Mouse (Mus musculus) ovary, adult 2 months (tissue): ENCODE results near the gene Hist1h2bq. TPM values are rescaled to one million over a fixed set of nuclear protein-coding genes. Genes with fewer than 3 reads are reported as not detected.

Experiments
- polyA plus RNA-seq: library from polyadenylated mRNA; depleted of rRNA; stranded (reverse); fragments of >200 nt; gene quantifications from 2 replicates; pipeline ENCODE4 v1.2.3, GENCODE M21; 2012; rRNA removed

The Hist1h2bq gene
- polyA plus RNA-seq = 28.9 and 46.9 TPM in 2 replicates

DNA sequence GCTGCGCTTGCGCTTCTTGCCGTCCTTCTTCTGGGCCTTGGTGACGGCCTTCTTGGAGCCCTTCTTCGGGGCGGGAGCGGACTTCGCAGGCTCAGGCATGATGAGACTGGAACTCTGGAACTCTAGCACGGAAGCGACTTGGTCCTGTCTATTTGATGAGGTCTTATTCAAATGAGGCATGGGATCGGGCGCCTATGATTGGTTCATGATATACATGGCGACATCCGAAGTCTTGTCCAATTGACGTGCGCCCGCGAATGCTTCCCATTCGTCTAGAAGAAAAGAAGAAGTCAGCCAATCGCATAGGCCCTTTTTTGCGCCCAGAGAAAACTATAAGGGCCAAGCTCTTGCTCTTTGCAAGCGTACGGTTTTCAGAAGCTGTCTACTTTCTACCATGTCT is at the start of gene Hist1h2bq, which contains the start of gene Hist1h2ao:
Gene Hist1h2bq, minus strand, starts transcription at position 125 of the 400 bp plus-strand sequence.
Gene Hist1h2ao, plus strand, starts transcription at position 393 of the 400 bp plus-strand sequence.

GRCm38 (mm10) chr13:21833461-21833860 is 23.5 kb upstream of the Hist1h2bq start, which contains the start of the genes Hist1h2ap and Hist1h2br:
TSS of gene Hist1h2ap (minus strand) at chr13:21833507.
TSS of gene Hist1h2br (plus strand) at chr13:21833743.

DNA sequence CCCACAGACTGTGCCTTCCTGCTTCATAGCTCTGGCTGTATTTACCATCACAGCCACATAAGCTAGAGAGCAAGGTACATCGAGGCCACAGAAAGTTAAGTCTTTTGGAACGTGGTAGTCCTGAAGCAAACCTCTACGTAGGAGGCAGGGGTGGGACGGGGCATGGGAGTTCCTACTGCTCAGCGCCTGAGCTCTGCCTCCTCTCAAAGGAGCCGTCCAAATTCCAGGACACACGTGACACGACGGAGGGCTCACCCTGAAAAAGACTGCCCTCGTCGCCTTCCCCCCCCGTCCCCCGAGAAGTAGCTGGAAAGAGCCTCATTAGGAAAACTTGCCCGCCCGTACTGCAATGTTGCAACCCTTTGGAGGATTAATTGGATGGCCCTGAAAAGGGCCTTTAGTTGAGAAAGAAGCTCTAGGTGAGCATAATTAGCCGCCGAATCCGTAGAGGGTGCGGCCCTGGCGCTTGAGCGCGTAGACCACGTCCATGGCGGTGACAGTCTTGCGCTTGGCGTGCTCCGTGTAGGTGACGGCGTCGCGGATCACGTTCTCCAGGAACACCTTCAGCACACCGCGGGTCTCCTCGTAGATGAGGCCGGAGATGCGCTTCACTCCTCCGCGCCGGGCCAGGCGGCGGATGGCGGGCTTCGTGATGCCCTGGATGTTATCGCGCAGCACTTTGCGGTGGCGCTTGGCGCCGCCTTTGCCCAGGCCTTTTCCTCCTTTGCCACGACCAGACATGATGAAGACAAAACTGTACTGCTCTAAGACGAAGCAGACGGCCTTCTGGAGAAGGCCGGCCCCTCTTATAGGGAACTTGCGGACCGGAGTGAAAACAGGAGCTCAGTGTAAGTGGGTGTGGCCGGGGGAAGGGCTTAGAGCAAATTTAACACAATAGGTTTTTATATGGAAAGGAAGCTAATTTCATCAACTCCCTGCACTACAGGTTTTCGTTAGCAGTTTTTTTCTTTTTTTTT is 21.7 kb upstream of the Hist1h2bq start, which contains the start of gene Hist1h4n:
Gene Hist1h4n, minus strand, starts transcription at position 779 of the 977 bp plus-strand sequence.

GRCm38 (mm10) chr13:21811539-21811938 is 1.5 kb upstream of the Hist1h2bq start, which contains the start of gene Hist1h4m:
TSS of gene Hist1h4m (plus strand) at chr13:21811746.

GRCm38 (mm10) chr13:21786899-21787629 is 22.9 kb downstream of the Hist1h2bq start, which contains the start of the genes Hist1h2an and Hist1h2bp:
TSS of gene Hist1h2an (minus strand) at chr13:21787218.
TSS of gene Hist1h2bp (plus strand) at chr13:21787461.

GRCm38 (mm10) chr13:21783255-21783617 is 26.8 kb downstream of the Hist1h2bq start, which contains the start of gene Hist1h3i:
TSS of gene Hist1h3i (minus strand) at chr13:21783370.

DNA sequence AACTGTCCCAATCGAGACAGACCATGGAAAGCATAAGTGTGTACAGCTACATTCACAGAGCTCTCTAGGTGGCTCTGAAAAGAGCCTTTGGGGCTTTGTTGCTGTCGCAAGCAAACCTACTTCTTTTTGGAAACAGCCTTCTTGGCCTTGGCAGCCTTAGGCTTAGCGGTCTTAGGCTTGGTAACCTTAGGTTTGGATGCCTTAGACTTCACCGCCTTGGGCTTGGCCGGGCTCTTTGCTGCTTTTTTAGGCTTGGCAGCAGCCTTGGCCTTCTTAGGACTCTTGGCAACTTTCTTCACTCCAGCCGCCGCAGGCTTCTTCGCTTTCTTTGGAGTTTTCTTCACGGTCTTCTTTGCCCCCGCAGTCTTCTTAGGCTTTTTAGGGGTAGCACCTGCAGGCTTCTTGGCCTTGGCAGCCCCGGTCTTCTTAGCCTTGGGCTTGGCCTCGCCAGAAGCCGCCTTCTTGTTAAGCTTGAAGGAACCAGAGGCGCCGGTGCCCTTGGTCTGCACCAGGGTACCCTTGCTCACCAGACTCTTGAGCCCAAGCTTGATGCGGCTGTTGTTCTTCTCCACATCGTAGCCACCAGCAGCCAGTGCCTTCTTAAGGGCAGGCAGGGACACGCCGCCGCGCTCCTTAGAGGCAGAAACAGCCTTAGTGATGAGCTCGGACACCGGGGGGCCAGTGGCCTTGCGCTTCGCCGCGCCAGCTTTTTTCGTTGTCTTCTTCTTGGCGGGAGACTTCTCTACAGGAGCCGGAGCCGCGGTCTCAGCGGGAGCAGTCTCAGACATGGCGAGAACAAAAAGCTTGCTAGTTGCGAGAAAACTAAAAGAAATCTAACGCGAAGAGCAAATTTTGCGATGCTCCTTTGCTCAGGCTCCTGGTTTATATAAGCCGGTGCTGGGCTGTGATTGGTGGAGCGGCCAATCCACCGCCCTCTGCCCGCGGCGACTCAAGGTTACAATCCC is 29.9 kb downstream of the Hist1h2bq start, which contains the start of gene Hist1h1b:
Gene Hist1h1b, minus strand, starts transcription at position 859 of the 965 bp plus-strand sequence.

Other genes with a start within 250 kb of the Hist1h2bq start
- not detected in 2 replicates for gene Olfr1364, start 228.4 kb downstream of the Hist1h2bq start, polyA plus RNA-seq
- gene Olfr1362, start 196.2 kb downstream of the Hist1h2bq start, polyA plus RNA-seq = not detected in 2 replicates
- gene Olfr11, start 167.7 kb downstream of the Hist1h2bq start, polyA plus RNA-seq = not detected in 2 replicates
- not detected in 2 replicates for gene Olfr1361, start 146.8 kb downstream of the Hist1h2bq start, polyA plus RNA-seq
- not detected in 2 replicates for gene Olfr1360, start 132.8 kb downstream of the Hist1h2bq start, polyA plus RNA-seq
- gene Olfr1359, start 112.1 kb downstream of the Hist1h2bq start, polyA plus RNA-seq = not detected in 2 replicates
- gene Hist1h2bl, start 94.1 kb downstream of the Hist1h2bq start, polyA plus RNA-seq = 7.5 and 13.6 TPM in 2 replicates
- gene Hist1h2ai, start 93.8 kb downstream of the Hist1h2bq start, polyA plus RNA-seq = 82.9 and 155 TPM in 2 replicates
- 77.1 and 77.2 TPM in 2 replicates for gene Hist1h3h, start 92.5 kb downstream of the Hist1h2bq start, polyA plus RNA-seq
- gene Hist1h2bm, start 88.2 kb downstream of the Hist1h2bq start, polyA plus RNA-seq = 8.9 and 11.6 TPM in 2 replicates
- 7.1 and 10.2 TPM in 2 replicates for gene Hist1h4j, start 75.1 kb downstream of the Hist1h2bq start, polyA plus RNA-seq
- 40.6 and 44.5 TPM in 2 replicates for gene Hist1h4k, start 59.7 kb downstream of the Hist1h2bq start, polyA plus RNA-seq
- gene Hist1h2ak, start 56.4 kb downstream of the Hist1h2bq start, polyA plus RNA-seq = 46.6 and 59.1 TPM in 2 replicates
- 20.8 and 32.3 TPM in 2 replicates for gene Hist1h2bn, start 56.1 kb downstream of the Hist1h2bq start, polyA plus RNA-seq
- 2.2 and 3.3 TPM in 2 replicates for gene Hist1h1b, start 29.6 kb downstream of the Hist1h2bq start, polyA plus RNA-seq
- gene Hist1h3i, start 26.8 kb downstream of the Hist1h2bq start, polyA plus RNA-seq = 60.0 and 85.2 TPM in 2 replicates
- gene Hist1h2an, start 23.0 kb downstream of the Hist1h2bq start, polyA plus RNA-seq = 25.0 and 44.3 TPM in 2 replicates
- gene Hist1h2bp, start 22.7 kb downstream of the Hist1h2bq start, polyA plus RNA-seq = 7.3 and 7.7 TPM in 2 replicates
- gene Hist1h2ao, start 268 bp upstream of the Hist1h2bq start, polyA plus RNA-seq = not detected in 2 replicates
- gene Hist1h4m, start 1.5 kb upstream of the Hist1h2bq start, polyA plus RNA-seq = not detected in 2 replicates
- 30.0 and 31.2 TPM in 2 replicates for gene Hist1h4n, start 22.0 kb upstream of the Hist1h2bq start, polyA plus RNA-seq
- 1,050 and 1,797 TPM in 2 replicates for gene Hist1h2ap, start 23.3 kb upstream of the Hist1h2bq start, polyA plus RNA-seq
- 23.0 and 38.8 TPM in 2 replicates for gene Hist1h2br, start 23.5 kb upstream of the Hist1h2bq start, polyA plus RNA-seq
- gene Zfp184, start 134.9 kb upstream of the Hist1h2bq start, polyA plus RNA-seq = 3.0 and 4.7 TPM in 2 replicates
- gene Pom121l2, start 171.0 kb upstream of the Hist1h2bq start, polyA plus RNA-seq = not detected in 2 replicates
- 0.15 and 0.25 TPM in 2 replicates for gene Prss16, start 199.5 kb upstream of the Hist1h2bq start, polyA plus RNA-seq
- gene Hist1h2ah, start 225.4 kb upstream of the Hist1h2bq start, polyA plus RNA-seq = 56.4 and 124 TPM in 2 replicates
- gene Hist1h2bk, start 225.7 kb upstream of the Hist1h2bq start, polyA plus RNA-seq = 30.5 and 38.9 TPM in 2 replicates
- gene Hist1h4i, start 231.2 kb upstream of the Hist1h2bq start, polyA plus RNA-seq = 9.8 and 12.4 TPM in 2 replicates
- 15.5 and 16.5 TPM in 2 replicates for gene Hist1h2ag, start 232.7 kb upstream of the Hist1h2bq start, polyA plus RNA-seq
- 16.9 and 22.8 TPM in 2 replicates for gene Hist1h2bj, start 233.0 kb upstream of the Hist1h2bq start, polyA plus RNA-seq